8 mouse cellular contexts compared by ENCODE assay signal in genomic region chrX:162359767-162360545, GRCm38 (mm10).
DNase-seq lines count a peak whose midpoint lies in the region; ATAC-seq lines count a peak whose summit lies in the region.

No protein-coding gene starts in this region.

- H3K9ac ChIP-seq in hindbrain, embryonic 16.5 days (ENCODE audit: low read depth, low read length) = no peak overlapping the region
- H3K9ac ChIP-seq in limb, embryonic 15.5 days = no peak overlapping the region

- H3K36me3 ChIP-seq in hindbrain, embryonic 10.5 days = no peaks in the 10 kb centered on the region
- no peaks in the 10 kb centered on the region for H3K36me3 ChIP-seq in hindbrain, embryonic 16.5 days (ENCODE audit: control insufficient read depth, insufficient read depth, low read length)
- H3K36me3 ChIP-seq in embryonic facial prominence, embryonic 10.5 days (replicated peaks) = no peaks in the 10 kb centered on the region
- H3K36me3 ChIP-seq in limb, embryonic 15.5 days = no peaks in the 10 kb centered on the region

- H3K9me3 ChIP-seq in hindbrain, embryonic 10.5 days = no peaks in the 10 kb centered on the region
- H3K9me3 ChIP-seq in hindbrain, embryonic 16.5 days (ENCODE audit: control insufficient read depth, low read length) = no peaks in the 10 kb centered on the region
- no peaks in the 10 kb centered on the region for H3K9me3 ChIP-seq in embryonic facial prominence, embryonic 10.5 days
- no peaks in the 10 kb centered on the region for H3K9me3 ChIP-seq in limb, embryonic 15.5 days

- no peak overlapping the region for H3K4me2 ChIP-seq in hindbrain, embryonic 16.5 days (ENCODE audit: low read length)
- H3K4me2 ChIP-seq in limb, embryonic 15.5 days = no peak overlapping the region

- no peak overlapping the region for H3K4me3 ChIP-seq in hindbrain, embryonic 10.5 days
- no peak overlapping the region for H3K4me3 ChIP-seq in hindbrain, embryonic 16.5 days (ENCODE audit: low read length)
- H3K4me3 ChIP-seq in embryonic facial prominence, embryonic 10.5 days = no peak overlapping the region
- no peak overlapping the region for H3K4me3 ChIP-seq in limb, embryonic 15.5 days

- WGBS in hindbrain, embryonic 10.5 days = 61% methylated on average over 9 of the region's 9 CpGs
- 59% methylated on average over 9 of the region's 9 CpGs for WGBS in hindbrain, embryonic 16.5 days
- 55% methylated on average over 9 of the region's 9 CpGs for WGBS in embryonic facial prominence, embryonic 10.5 days
- 35% methylated on average over 9 of the region's 9 CpGs for WGBS in limb, embryonic 15.5 days

- intact Hi-C loops in heart, postnatal 14 days (cut with DNase I) = no loop called here
- intact Hi-C loops in left cerebral cortex, postnatal 25 days (cut with DNase I) = no loop called here

- H3K27me3 ChIP-seq in hindbrain, embryonic 10.5 days (ENCODE audit: insufficient read depth, poor library complexity, severe bottlenecking) = peaks cover 69% of the 10 kb centered on the region
- no peaks in the 10 kb centered on the region; the same call in 1 of the 2 replicates for H3K27me3 ChIP-seq in hindbrain, embryonic 16.5 days (replicated peaks; ENCODE audit: control insufficient read depth, insufficient read depth, low read length)
- peaks cover 83% of the 10 kb centered on the region for H3K27me3 ChIP-seq in embryonic facial prominence, embryonic 10.5 days (replicated peaks; ENCODE audit: low read depth, poor library complexity, severe bottlenecking)
- peaks cover 11% of the 10 kb centered on the region for H3K27me3 ChIP-seq in limb, embryonic 15.5 days

- H3K27ac ChIP-seq in hindbrain, embryonic 10.5 days = no peak overlapping the region
- no peak overlapping the region for H3K27ac ChIP-seq in hindbrain, embryonic 16.5 days (ENCODE audit: low read depth, low read length)
- no peak overlapping the region for H3K27ac ChIP-seq in embryonic facial prominence, embryonic 10.5 days (replicated peaks)
- peak overlapping the region; percentile 47; the same call in 1 of the 2 replicates for H3K27ac ChIP-seq in limb, embryonic 15.5 days

- no peaks in the 10 kb centered on the region for H3K4me1 ChIP-seq in hindbrain, embryonic 10.5 days (replicated peaks)
- H3K4me1 ChIP-seq in hindbrain, embryonic 16.5 days (ENCODE audit: control insufficient read depth, insufficient read depth, low read depth, low read length) = no peaks in the 10 kb centered on the region
- H3K4me1 ChIP-seq in embryonic facial prominence, embryonic 10.5 days = 0 out of 2 replicates have a peak, but pooled peaks cover 5% of the 10 kb centered on the region
- 0 out of 2 replicates have a peak, but pooled peaks cover 2% of the 10 kb centered on the region for H3K4me1 ChIP-seq in limb, embryonic 15.5 days

- peak; percentile 7 for DNase-seq in hindbrain, embryonic 10.5 days (ENCODE audit: low spot score)
- peak; percentile 17 for DNase-seq in embryonic facial prominence, embryonic 10.5 days (ENCODE audit: low spot score)
- peak; percentile 25 to 54 for DNase-seq in heart, postnatal 14 days
- no peak for DNase-seq in T-cell, adult 2 months (ENCODE audit: low spot score)
- no peak for DNase-seq in left cerebral cortex, postnatal 25 days (ENCODE audit: low spot score in 2 of 2)
- no peak for DNase-seq in left cerebral cortex, adult 9 months (ENCODE audit: low spot score in 2 of 2)

- ATAC-seq in hindbrain, embryonic 16.5 days = no peak
- ATAC-seq in limb, embryonic 15.5 days (ENCODE audit: insufficient number of reproducible peaks, low FRiP score, low TSS enrichment, low read depth) = no peak

Comparison
In these comparisons a context has a peak if more than half of its experiments do, and no peak if none do; other contexts are left out.
1. DNase-seq: peak in hindbrain, embryonic 10.5 days (single experiment), embryonic facial prominence, embryonic 10.5 days (single experiment) and heart, postnatal 14 days (2 of 2); none in T-cell, adult 2 months (single experiment), left cerebral cortex, postnatal 25 days (0 of 2) and left cerebral cortex, adult 9 months (0 of 2).